Mouse (Mus musculus) kidney, adult 11 months (tissue): ENCODE results near the gene Otud7a.

Experiments
- DNase-seq: peaks from one replicate; pipeline ENCODE4 v3.0.0; 2022

The Otud7a gene

GRCm38 (mm10) chr7:63789743-63790142 is 345.2 kb downstream of the Otud7a start:
- DNase-seq: no peak

- no peak for DNase-seq
These were observed 351.6 kb downstream of the Otud7a start for GRCm38 (mm10) chr7:63796001-63796632.

- DNase-seq: no peak
These were observed 353.9 kb downstream of the Otud7a start for GRCm38 (mm10) chr7:63798446-63798845.

GRCm38 (mm10) chr7:63799304-63799703 is 354.8 kb downstream of the Otud7a start:
- no peak for DNase-seq

GRCm38 (mm10) chr7:63802751-63803150 is 358.2 kb downstream of the Otud7a start:
- peak; percentile 65 for DNase-seq
